Mouse (Mus musculus) embryonic facial prominence, embryonic 13.5 days (tissue): ENCODE measurements around the gene Otud3. TPM values are rescaled to one million over a fixed set of nuclear protein-coding genes. Genes with fewer than 3 reads are reported as not detected.
"Not testable (repeated sequence)": the region's sequence is repeated elsewhere in the genome, so short reads cannot be mapped to it uniquely, and the experiment has no call there.

Experiments
- ATAC-seq: fragments of 200-750 bp; cut with Nextera tagmentation; 2 replicates; pipeline ENCODE4 v1.8.0; 2017; ENCODE audit warnings: low read depth; ENCODE audit not compliant: insufficient number of reproducible peaks, insufficient read depth, low FRiP score, low TSS enrichment
- H3K27ac ChIP-seq: fragments of 300-500 bp; sonication (generic); 2 replicates; pipeline ENCODE4 v1.5.1; 2015; ENCODE audit warnings: moderate library complexity, mild to moderate bottlenecking, inconsistent platforms
- H3K27me3 ChIP-seq: fragments of 300-500 bp; sonication (generic); 2 replicates; pipeline ENCODE4 v1.6.1; 2015; ENCODE audit warnings: mild to moderate bottlenecking, inconsistent platforms
- H3K36me3 ChIP-seq: fragments of 300-500 bp; sonication (generic); 2 replicates; pipeline ENCODE4 v1.6.1; 2015; ENCODE audit warnings: mild to moderate bottlenecking, inconsistent platforms
- H3K4me1 ChIP-seq: fragments of 300-500 bp; sonication (generic); 2 replicates; pipeline ENCODE4 v1.6.1; 2015; ENCODE audit warnings: inconsistent platforms
- H3K4me2 ChIP-seq: fragments of 300-500 bp; sonication (generic); 2 replicates; pipeline ENCODE4 v1.6.1; 2015; ENCODE audit warnings: moderate library complexity, mild to moderate bottlenecking, inconsistent platforms
- H3K4me3 ChIP-seq: fragments of 300-500 bp; sonication (generic); 2 replicates; pipeline ENCODE4 v1.5.1; 2015; ENCODE audit warnings: mild to moderate bottlenecking, inconsistent platforms
- H3K9ac ChIP-seq: fragments of 300-500 bp; sonication (generic); 2 replicates; pipeline ENCODE4 v1.6.1; 2015; ENCODE audit warnings: mild to moderate bottlenecking, inconsistent platforms
- H3K9me3 ChIP-seq: fragments of 300-500 bp; sonication (generic); 2 replicates; pipeline ENCODE4 v1.6.1; 2016; ENCODE audit warnings: inconsistent platforms
- WGBS: fragments of 180-500 bp; shearing (Covaris S2); methylation state at CpG from one replicate; pipeline ENCODE4 v1.1.7; 2015; ENCODE audit warnings: mixed read lengths; 5-methylcytosine and 5-hydroxymethylcytosine counted together
- polyA plus RNA-seq: library from polyadenylated mRNA; unstranded; fragments of >200 nt; fragmentation: Nextera tagmentation; extraction: Ambion mirVana; gene quantifications from 2 replicates; pipeline ENCODE4 v1.2.1, GENCODE M21; 2015

Gene Otud3
- polyA plus RNA-seq, 1 experiment from 2014 or later: 2.7 TPM

DNA sequence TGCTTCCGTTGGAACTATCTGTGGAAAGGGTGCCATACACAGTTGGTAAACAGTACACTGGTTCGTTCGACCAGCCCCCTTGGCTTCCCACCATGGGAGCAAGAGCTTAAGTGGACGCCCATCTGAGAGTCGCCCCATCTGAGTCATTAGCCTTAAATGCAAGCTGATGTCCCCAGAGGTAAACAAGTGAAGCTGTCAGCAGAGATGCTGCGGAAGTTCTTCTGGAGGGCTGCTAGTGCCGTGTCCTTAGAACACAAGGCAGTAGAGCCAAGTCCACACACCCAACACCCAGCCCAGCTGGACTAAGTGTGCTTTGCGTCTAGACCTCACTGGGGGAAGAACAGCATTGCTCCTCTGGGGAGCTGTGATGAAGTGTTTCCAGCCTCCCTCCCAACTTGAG lies 24.1 kb downstream of the Otud3 start:
- no peak overlapping the region for H3K9ac ChIP-seq
- H3K27me3 ChIP-seq: no peaks in the 10 kb centered on the region
- ATAC-seq: no peak
- H3K4me1 ChIP-seq: no peaks in the 10 kb centered on the region
- H3K9me3 ChIP-seq: no peaks in the 10 kb centered on the region
- 67% methylated on average over 8 of the region's 8 CpGs for WGBS
- no peak overlapping the region for H3K4me2 ChIP-seq
- H3K4me3 ChIP-seq: no peak overlapping the region
- H3K27ac ChIP-seq: no peak overlapping the region
- H3K36me3 ChIP-seq: peaks cover 30% of the 10 kb centered on the region

DNA sequence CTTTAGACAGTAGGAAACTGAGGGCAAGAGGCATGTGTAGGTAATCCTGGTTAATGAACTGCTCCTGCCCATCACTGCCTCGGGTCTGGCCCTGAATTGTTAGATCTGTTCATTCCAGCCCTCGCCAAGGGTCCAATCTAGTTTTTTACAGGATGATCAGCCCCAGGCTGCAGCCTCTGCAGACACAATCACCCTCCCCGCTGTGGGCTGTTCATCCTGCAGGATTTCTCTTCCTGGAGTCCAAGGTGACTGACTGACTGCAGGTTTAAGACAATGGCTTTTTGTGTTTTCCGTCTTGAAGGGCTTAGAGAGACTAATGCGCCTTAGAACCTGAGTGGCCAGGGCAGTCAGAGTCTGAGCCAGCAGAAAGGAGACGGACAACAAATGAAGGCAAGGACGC lies 24.6 kb downstream of the Otud3 start:
- Histone ChIP-seq H3K36me3 (peaks cover 26% of the 10 kb centered on the region), H3K9me3 (no peaks in the 10 kb centered on the region), H3K4me2 (no peak overlapping the region), H3K4me3 (no peak overlapping the region), H3K27ac (no peak overlapping the region), H3K9ac (no peak overlapping the region), H3K4me1 (no peaks in the 10 kb centered on the region), H3K27me3 (no peaks in the 10 kb centered on the region)
- 37% methylated on average over 7 of the region's 7 CpGs for WGBS
- ATAC-seq: no peak

DNA sequence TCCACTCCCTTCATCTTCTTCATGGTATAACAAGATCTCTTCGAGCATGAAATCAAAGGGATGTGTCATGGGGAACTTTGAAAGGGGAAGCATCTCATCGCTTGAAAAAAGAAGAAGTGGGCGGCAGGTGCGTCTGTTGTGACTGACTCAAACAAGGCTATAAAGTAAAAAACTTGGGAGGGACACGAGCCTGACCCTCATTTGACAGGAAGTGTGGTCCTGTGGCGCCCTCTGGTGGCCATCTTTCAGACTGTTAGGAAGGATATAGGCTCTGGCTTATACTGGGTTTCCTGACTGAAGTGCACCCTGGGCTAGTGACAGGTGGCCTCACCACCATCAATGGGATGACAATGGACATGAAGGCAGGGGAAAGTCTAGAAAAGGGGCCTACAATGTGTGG lies 29.5 kb downstream of the Otud3 start:
- Histone ChIP-seq H3K4me2 (no peak overlapping the region), H3K27me3 (peaks cover 6% of the 10 kb centered on the region; the same call in 1 of the 2 replicates), H3K27ac (no peak overlapping the region), H3K36me3 (no peaks in the 10 kb centered on the region), H3K9me3 (no peaks in the 10 kb centered on the region), H3K9ac (no peak overlapping the region), H3K4me1 (peaks cover 8% of the 10 kb centered on the region; the same call in 1 of the 2 replicates), H3K4me3 (no peak overlapping the region)
- no peak for ATAC-seq
- WGBS: 17% methylated on average over 6 of the region's 6 CpGs

DNA sequence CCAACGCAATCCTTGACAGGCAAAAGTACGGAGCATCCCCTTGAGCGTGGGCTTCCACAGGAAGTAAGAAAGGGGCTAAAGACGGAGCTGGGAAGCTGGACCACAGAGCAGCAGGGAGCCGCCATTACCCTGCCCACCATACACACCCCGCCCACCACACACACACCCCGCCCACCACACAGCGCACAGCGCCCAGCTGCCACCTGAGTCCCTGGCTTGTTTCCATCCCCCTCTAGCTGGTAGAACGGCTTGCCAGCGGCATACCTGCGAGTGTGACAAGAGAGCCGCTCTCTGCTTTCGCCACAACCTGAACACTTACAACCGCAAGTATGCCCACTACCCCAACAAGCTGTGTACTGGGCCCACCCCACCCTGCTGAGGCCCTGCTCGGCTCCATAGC lies 31.6 kb downstream of the Otud3 start:
- H3K27ac ChIP-seq: no peak overlapping the region
- 9% methylated on average over 16 of the region's 16 CpGs for WGBS
- 0 out of 2 replicates have a peak, but pooled peaks have one; percentile 27 for ATAC-seq

DNA sequence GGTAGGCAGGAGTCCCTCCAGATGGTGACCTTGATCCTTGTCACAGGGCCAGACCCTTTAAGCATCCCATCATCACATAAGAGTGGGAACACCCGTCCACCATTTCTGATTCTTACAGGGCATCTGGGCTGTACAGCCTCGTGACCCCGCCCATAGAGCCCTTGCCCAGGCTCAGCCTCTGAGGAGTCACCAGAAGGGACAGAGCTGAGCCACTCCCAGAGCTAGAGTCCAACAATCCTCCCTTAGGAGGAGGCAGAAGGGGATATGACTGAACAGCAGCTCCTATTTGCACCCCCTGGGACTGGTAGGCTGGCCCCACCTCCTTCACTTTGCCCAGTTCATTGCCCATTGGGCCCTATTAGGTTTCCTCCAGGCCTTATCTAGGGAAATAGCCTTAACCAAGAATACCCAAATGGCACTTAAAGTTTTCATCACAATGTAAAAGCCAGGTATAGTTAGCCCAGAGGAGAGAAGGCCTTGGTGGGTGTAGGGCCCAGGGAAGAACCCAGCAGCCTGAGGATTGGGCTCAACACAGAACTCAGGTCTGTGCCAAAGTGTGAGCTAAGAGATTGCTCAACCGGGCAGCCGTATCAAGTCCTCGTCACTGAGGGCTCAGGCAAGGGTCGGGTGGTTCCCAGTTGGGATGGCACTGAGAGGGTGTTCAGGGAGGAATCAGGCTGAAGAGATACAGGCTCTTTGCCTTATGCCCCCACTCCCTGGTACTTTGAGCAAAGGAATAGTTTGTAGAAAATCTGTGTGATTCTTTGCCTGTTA lies 32.7 kb downstream of the Otud3 start:
- H3K9ac ChIP-seq: no peak overlapping the region
- no peak overlapping the region for H3K4me2 ChIP-seq
- H3K9me3 ChIP-seq: no peaks in the 10 kb centered on the region
- H3K36me3 ChIP-seq: no peaks in the 10 kb centered on the region
- no peak overlapping the region for H3K27ac ChIP-seq
- no peak overlapping the region for H3K4me3 ChIP-seq
- H3K4me1 ChIP-seq: peaks cover 8% of the 10 kb centered on the region; the same call in 1 of the 2 replicates
- WGBS: 82% methylated on average over 7 of the region's 7 CpGs
- H3K27me3 ChIP-seq: peaks cover 6% of the 10 kb centered on the region; the same call in 1 of the 2 replicates
- ATAC-seq: no peak

More for the DNA sequence above, 31.6 kb downstream of the Otud3 start:
- no peaks in the 10 kb centered on the region for H3K9me3 ChIP-seq
- peaks cover 6% of the 10 kb centered on the region; the same call in 1 of the 2 replicates for H3K27me3 ChIP-seq
- H3K36me3 ChIP-seq: no peaks in the 10 kb centered on the region
- H3K4me2 ChIP-seq: peak overlapping the region; percentile 58
- peaks cover 8% of the 10 kb centered on the region; the same call in 1 of the 2 replicates for H3K4me1 ChIP-seq
- peak overlapping the region; percentile 29 for H3K4me3 ChIP-seq
- peak overlapping the region; percentile 51 for H3K9ac ChIP-seq

DNA sequence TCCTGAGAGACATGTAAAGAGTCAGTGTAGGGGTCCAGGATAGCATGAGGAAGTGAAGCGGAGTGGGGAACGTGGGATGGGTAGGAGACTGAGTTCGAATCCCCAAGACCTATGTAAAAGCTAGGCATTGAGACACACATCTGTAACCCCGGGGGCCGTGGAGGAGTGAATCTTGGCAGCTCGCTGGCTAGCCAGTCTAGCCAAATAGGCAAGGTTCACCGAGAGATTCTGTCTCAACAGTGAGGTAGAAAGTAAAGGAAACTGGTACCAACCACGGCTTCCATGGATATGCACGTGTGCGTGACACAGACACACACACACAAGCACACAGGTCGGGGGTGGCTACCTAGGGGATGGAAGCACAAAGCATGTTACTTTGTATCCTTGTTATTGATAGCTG lies 33.9 kb downstream of the Otud3 start:
- Histone ChIP-seq H3K27me3 (peaks cover 6% of the 10 kb centered on the region; the same call in 1 of the 2 replicates), H3K4me3 (no peak overlapping the region), H3K27ac (no peak overlapping the region), H3K9me3 (no peaks in the 10 kb centered on the region), H3K4me1 (peaks cover 8% of the 10 kb centered on the region; the same call in 1 of the 2 replicates), H3K36me3 (no peaks in the 10 kb centered on the region), H3K9ac (no peak overlapping the region), H3K4me2 (no peak overlapping the region)
- ATAC-seq: no peak
- WGBS: 88% methylated on average over 11 of the region's 11 CpGs

DNA sequence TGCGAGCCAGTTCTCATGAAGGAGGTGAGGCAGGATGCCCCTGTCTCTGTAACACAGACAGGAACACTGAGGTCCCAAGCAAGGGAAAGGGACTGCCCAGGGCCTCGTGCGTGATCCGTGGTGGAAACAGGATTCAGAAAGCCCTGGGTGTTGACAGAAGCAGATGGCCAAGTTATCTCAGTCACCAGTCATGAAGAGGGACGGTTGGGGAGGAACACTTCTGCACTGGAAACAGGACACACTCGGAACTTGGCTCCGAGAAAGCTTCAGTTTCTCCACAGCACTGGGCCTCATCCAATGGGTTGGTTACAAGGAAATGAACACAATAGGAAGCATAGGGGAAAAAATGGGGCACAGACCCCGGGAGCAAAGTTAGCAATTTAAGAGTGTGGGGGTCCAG lies 35.0 kb downstream of the Otud3 start:
- Histone ChIP-seq H3K27me3 (peaks cover 6% of the 10 kb centered on the region; the same call in 1 of the 2 replicates), H3K9ac (no peak overlapping the region), H3K4me1 (peaks cover 8% of the 10 kb centered on the region; the same call in 1 of the 2 replicates), H3K36me3 (no peaks in the 10 kb centered on the region), H3K4me2 (no peak overlapping the region), H3K27ac (no peak overlapping the region), H3K4me3 (no peak overlapping the region), H3K9me3 (no peaks in the 10 kb centered on the region)
- 63% methylated on average over 8 of the region's 8 CpGs for WGBS
- no peak for ATAC-seq

DNA sequence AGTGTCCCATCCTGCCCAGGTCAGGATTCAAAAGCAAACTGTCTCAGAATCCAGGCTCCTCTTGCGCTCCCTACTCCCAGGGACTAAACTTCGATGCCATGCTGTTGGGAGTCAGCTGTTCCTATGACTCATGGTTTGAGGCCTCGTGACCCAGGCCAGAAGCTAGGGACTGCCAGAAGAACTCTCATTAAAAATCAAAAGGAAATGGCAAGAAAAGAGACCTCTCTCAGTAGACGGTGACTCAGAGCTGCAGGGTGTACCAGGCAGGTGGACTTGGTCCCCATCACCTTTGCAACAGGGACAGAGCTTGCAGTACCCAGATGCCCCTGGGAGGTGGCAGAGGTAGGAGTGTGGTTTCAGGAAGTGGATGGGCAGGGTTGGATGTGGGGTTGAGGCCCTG lies 36.0 kb downstream of the Otud3 start, which contains the start of gene Pla2g2e:
Gene Pla2g2e, plus strand, starts transcription at position 212 of the 400 bp plus-strand sequence.
- Histone ChIP-seq H3K36me3 (no peaks in the 10 kb centered on the region), H3K27me3 (peaks cover 6% of the 10 kb centered on the region; the same call in 1 of the 2 replicates), H3K9ac (no peak within 1 kb of the TSS), H3K4me2 (no peak within 1 kb of the TSS), H3K4me1 (peaks cover 8% of the 10 kb centered on the region; the same call in 1 of the 2 replicates), H3K9me3 (no peaks in the 10 kb centered on the region), H3K27ac (no peak within 1 kb of the TSS), H3K4me3 (no peak within 1 kb of the TSS)
- no peak for ATAC-seq
- WGBS: 76% methylated on average over 4 of the region's 4 CpGs

DNA sequence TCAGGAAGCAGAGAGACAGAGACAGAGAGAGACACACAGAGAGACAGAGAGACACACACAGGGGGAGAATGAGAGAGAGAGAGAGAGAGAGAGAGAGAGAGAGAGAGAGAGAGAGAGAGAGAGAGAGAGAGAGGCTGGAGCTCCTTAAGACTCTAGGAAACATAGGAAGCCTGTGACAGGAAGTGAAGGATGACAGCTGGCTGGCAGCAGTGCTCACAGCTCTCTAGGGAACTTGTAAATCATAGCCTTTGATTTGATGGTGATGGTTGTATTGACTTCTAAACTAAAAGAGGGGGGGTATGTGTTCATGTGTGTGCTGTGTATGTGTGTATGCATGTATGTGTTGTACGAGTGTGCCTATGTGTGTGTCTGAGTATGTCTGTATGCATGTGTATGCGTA lies 37.8 kb downstream of the Otud3 start:
- H3K27me3 ChIP-seq: no peaks in the 10 kb centered on the region
- no peak overlapping the region for H3K9ac ChIP-seq
- H3K4me1 ChIP-seq: no peaks in the 10 kb centered on the region
- H3K27ac ChIP-seq: no peak overlapping the region
- peaks cover 2% of the 10 kb centered on the region; the same call in 1 of the 2 replicates for H3K9me3 ChIP-seq
- no peaks in the 10 kb centered on the region for H3K36me3 ChIP-seq
- ATAC-seq: no peak
- WGBS: 93% methylated on average over 2 of the region's 2 CpGs
- no peak overlapping the region for H3K4me2 ChIP-seq
- no peak overlapping the region for H3K4me3 ChIP-seq

DNA sequence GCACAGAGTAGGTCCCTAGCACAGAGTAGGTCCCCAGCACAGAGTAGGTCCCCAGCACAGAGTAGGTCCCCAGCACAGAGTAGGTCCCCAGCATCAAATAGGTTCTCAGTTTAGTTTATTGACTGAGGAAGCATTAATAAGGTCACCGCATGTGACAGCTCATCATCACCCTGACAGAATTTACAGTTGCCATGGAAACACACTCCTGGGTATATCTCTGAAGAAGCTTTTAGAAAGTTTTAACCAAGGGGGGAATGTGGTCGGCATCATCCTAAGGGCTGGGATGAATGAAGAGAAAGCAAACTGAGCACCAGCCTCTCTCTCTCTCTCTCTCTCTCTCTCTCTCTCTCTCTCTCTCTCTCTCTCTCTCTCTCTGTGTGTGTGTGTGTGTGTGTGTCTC lies 38.5 kb downstream of the Otud3 start:
- H3K4me3 ChIP-seq, H3K4me2 ChIP-seq, H3K36me3 ChIP-seq, H3K27ac ChIP-seq, H3K27me3 ChIP-seq, H3K9ac ChIP-seq, H3K4me1 ChIP-seq, ATAC-seq, H3K9me3 ChIP-seq: not testable (repeated sequence)
- WGBS: 81% methylated on average over 2 of the region's 2 CpGs

DNA sequence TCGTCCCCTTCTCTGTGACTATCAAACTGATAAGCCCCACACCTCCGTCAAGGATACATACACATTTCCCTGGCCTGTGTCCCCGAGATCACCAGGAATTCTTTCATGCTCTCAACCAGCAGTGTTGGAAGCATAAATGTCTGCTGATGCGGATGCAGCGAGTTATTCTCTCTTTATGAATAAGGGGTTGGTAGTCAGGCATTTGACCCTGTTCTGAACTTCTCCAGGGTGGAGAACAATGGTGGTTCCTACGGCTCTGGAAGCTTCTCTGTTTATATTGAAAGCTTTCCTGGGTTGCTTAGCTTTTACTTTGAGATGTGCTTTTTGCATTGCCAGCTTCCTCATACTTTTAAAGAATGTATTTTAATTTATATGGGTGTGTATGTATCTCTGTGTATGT lies 39.9 kb downstream of the Otud3 start, which contains the start of gene Gm13030:
Gene Gm13030, minus strand, starts transcription at position 101 of the 400 bp plus-strand sequence.
- Histone ChIP-seq H3K4me3 (no peak within 1 kb of the TSS), H3K27ac (no peak within 1 kb of the TSS), H3K27me3 (no peaks in the 10 kb centered on the region), H3K9ac (no peak within 1 kb of the TSS), H3K4me2 (no peak within 1 kb of the TSS), H3K4me1 (no peaks in the 10 kb centered on the region), H3K36me3 (no peaks in the 10 kb centered on the region), H3K9me3 (peaks cover 2% of the 10 kb centered on the region; the same call in 1 of the 2 replicates)
- WGBS: 84% methylated on average over 6 of the region's 6 CpGs
- ATAC-seq: no peak

DNA sequence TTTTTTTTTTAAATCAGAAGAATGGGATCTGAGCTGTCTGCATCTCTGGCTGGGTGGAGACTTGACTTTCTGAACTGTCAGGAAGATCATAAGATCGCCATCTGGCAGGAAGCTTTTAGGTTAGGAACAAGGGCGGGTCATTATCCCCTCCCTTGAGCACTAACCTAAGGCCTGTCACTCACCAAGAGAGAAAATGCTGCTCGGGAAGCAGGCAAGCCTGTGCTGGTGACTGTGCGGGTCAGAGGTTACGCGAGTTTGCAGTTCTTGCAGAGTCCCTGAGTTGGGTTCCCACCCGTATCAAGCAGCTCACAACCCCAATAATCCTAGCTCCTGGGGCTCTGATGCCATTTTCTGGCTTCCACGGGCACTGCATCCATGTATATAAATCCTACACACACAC lies 45.1 kb downstream of the Otud3 start:
- WGBS: 32% methylated on average over 8 of the region's 8 CpGs
- Histone ChIP-seq H3K27ac (no peak overlapping the region), H3K4me3 (no peak overlapping the region), H3K4me1 (no peaks in the 10 kb centered on the region), H3K27me3 (peaks cover 3% of the 10 kb centered on the region; the same call in 1 of the 2 replicates), H3K9ac (no peak overlapping the region), H3K4me2 (no peak overlapping the region), H3K36me3 (no peaks in the 10 kb centered on the region), H3K9me3 (peaks cover 2% of the 10 kb centered on the region; the same call in 1 of the 2 replicates)
- ATAC-seq: no peak
